Mouse (Mus musculus) CH12.LX (cell line): ENCODE results near the gene Olfr1395. TPM values are rescaled to one million over a fixed set of nuclear protein-coding genes. Genes with fewer than 3 reads are reported as not detected.
A peak's percentile ranks its signal among the peaks of the same experiment; 100 is the strongest.

Experiments
- DNase-seq: peaks from one replicate; pipeline ENCODE4 v3.0.0-alpha.2; 2013; ENCODE audit errors: extremely low read depth
- H3K27ac ChIP-seq: 2 replicates; pipeline ENCODE4 v1.5.1; 2012; ENCODE audit warnings: low read depth, mild to moderate bottlenecking, control low read depth, moderate library complexity; ENCODE audit not compliant: insufficient read depth
- H3K27me3 ChIP-seq: replicated peaks from 2 replicates; pipeline ENCODE3; 2012; ENCODE audit warnings: inconsistent platforms
- H3K36me3 ChIP-seq, 2 experiments: replicated peaks in 1 of 2; 2 replicates each; pipeline versions ENCODE3 to v1.6.1; 2012; ENCODE audit warnings: inconsistent platforms in 1 of 2, low read length in 1 of 2, mild to moderate bottlenecking in 1 of 2, mixed read lengths in 1 of 2, moderate library complexity in 1 of 2; ENCODE audit not compliant: control insufficient read depth in 1 of 2, insufficient read depth in 1 of 2
- H3K4me1 ChIP-seq, 2 experiments: 2 replicates each; pipeline ENCODE4 v1.6.1; 2012; ENCODE audit warnings: inconsistent platforms in 1 of 2, moderate library complexity in 1 of 2; ENCODE audit not compliant: insufficient read depth in 2 of 2, control insufficient read depth in 1 of 2
- H3K4me2 ChIP-seq: 2 replicates; pipeline ENCODE4 v1.6.1; 2012; ENCODE audit warnings: low read depth, mild to moderate bottlenecking, control low read depth; ENCODE audit not compliant: poor library complexity, insufficient read depth, severe bottlenecking
- H3K4me3 ChIP-seq, 3 experiments: fragments of 150-350 bp in 1 of 3; sonication (generic) in 1 of 3; replicated peaks in 1 of 3; 2 replicates each; pipeline versions ENCODE3 to v1.5.1; 2011 to 2012; ENCODE audit warnings: low read depth in 2 of 3, low read length in 2 of 3, mild to moderate bottlenecking in 2 of 3, moderate library complexity in 2 of 3, control low read depth in 1 of 3, improper control_type of control experiment in 1 of 3, inconsistent platforms in 1 of 3, mixed read lengths in 1 of 3; ENCODE audit not compliant: poor library complexity in 1 of 3
- H3K79me2 ChIP-seq: replicated peaks from 2 replicates; pipeline ENCODE4 v1.6.1; 2012; ENCODE audit warnings: mild to moderate bottlenecking, moderate library complexity; ENCODE audit not compliant: control insufficient read depth, poor library complexity, insufficient read depth, severe bottlenecking; ENCODE audit errors: extremely low read depth
- H3K9ac ChIP-seq: 2 replicates; pipeline ENCODE4 v1.6.1; 2012; ENCODE audit warnings: low read depth, mild to moderate bottlenecking, control low read depth, moderate library complexity; ENCODE audit not compliant: insufficient read depth
- H3K9me3 ChIP-seq: replicated peaks from 2 replicates; pipeline ENCODE3; 2012; ENCODE audit warnings: low read length, inconsistent platforms, mixed read lengths
- GABPA ChIP-seq: IDR thresholded peaks from 2 replicates; pipeline ENCODE4 v1.6.1; 2012; ENCODE audit warnings: low read depth, low read length, improper control_type of control experiment, inconsistent platforms; ENCODE audit not compliant: insufficient replicate concordance
- MAFK ChIP-seq: IDR thresholded peaks from 2 replicates; pipeline ENCODE4 v1.6.1; 2011; ENCODE audit warnings: low read length, improper control_type of control experiment; ENCODE audit not compliant: insufficient replicate concordance
- MYC ChIP-seq: IDR thresholded peaks from 2 replicates; pipeline ENCODE4 v1.6.1; 2011; ENCODE audit warnings: low read depth, mild to moderate bottlenecking, improper control_type of control experiment, low read length
- NRF1 ChIP-seq: IDR thresholded peaks from 2 replicates; pipeline ENCODE4 v1.6.1; 2014; ENCODE audit warnings: low read depth, mild to moderate bottlenecking, inconsistent platforms, low read length, improper control_type of control experiment, moderate library complexity
- SIN3A ChIP-seq: IDR thresholded peaks from 2 replicates; pipeline ENCODE4 v1.6.1; 2012; ENCODE audit warnings: low read length, improper control_type of control experiment, inconsistent platforms
- USF2 ChIP-seq: conservative IDR thresholded peaks from 2 replicates; pipeline ENCODE4 v1.6.1; 2011; ENCODE audit warnings: low read depth, low read length, improper control_type of control experiment
- dilution Hi-C: fragments of 300-500 bp; cut with MboI; formaldehyde crosslinking; loops from 2 replicates; pipeline ENCODE4 v1.14.3; 2020; ENCODE audit warnings: low sequenced_read_pairs; ENCODE audit not compliant: extremely low pct_unique_long_range_greater_than_20kb, extremely low pct_ligation_motif_present
- in situ Hi-C: fragments of 300-500 bp; cut with MboI; formaldehyde crosslinking; loops from 3 replicates; pipeline ENCODE4 v1.14.3; 2019; ENCODE audit warnings: low sequenced_read_pairs, low pct_ligation_motif_present, low pct_unique_long_range_greater_than_20kb, mixed read lengths
- polyA plus RNA-seq: library from polyadenylated mRNA; unstranded; fragments of >175 nt; gene quantifications from 2 replicates; pipeline ENCODE4 v1.2.1, GENCODE M21; 2012; ENCODE audit warnings: low read depth; ENCODE audit not compliant: insufficient read length
- total RNA-seq, 2 experiments: library from RNA; depleted of rRNA; stranded (reverse); fragments of 300-350 nt in 1 of 2; fragments of >200 nt in 1 of 2; gene quantifications; 2 replicates each; pipeline ENCODE4 v1.2.3; 2012 to 2014

Gene Olfr1395
- total and polyA plus RNA-seq, 3 experiments: not detected

- in situ Hi-C loops (loop anchor here (25.0 kb wide), 1 partner anchor 148 kb away; no protein-coding TSS in a partner anchor), dilution Hi-C loops (no loop called here)
- H3K4me3 ChIP-seq: no peak within 1 kb of the TSS
- no peak within 1 kb of the TSS for H3K9ac ChIP-seq
- H3K79me2 ChIP-seq: no peaks in the 10 kb centered on the region
- H3K27me3 ChIP-seq: peaks cover 4% of the 10 kb centered on the region
- no peaks in the 10 kb centered on the region for H3K4me1 ChIP-seq
- no peak for DNase-seq
- H3K36me3 ChIP-seq: no peaks in the 10 kb centered on the region
- H3K9me3 ChIP-seq: no peaks in the 10 kb centered on the region
- H3K4me2 ChIP-seq: no peak within 1 kb of the TSS
- no peak for TF ChIP-seq GABPA
- TF ChIP-seq SIN3A: no peak
- TF ChIP-seq MAFK: no peak
- no peak within 1 kb of the TSS for H3K27ac ChIP-seq
Observed at GRCm38 (mm10) chr11:49114774-49115173, 27.3 kb upstream of the Olfr1395 start, which contains the start of gene Olfr1396. Gene Olfr1396, minus strand, starts transcription at chr11:49114874.

DNA sequence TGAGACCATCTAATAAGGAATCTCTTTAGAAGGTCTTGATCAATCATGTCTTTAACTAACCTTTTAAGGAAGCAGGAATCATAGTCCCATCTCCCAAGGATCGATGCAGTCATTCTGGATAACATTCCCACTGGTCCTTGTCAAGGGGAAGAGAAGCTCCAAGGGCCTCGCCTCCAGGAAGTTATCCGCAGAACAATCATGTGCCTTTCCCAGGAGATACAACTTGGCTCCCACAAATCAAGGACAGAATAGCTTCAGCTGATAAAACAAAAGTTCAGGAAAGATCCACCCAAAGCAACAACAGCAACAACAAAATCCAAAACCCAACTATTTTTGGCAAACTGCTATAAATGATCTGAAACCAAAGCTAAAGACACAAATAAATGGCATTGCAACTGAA is 22.4 kb upstream of the Olfr1395 start:
- TF ChIP-seq MYC: no peak
- TF ChIP-seq, all 38 proteins: peak for 0
- peaks cover 2% of the 10 kb centered on the region for H3K27me3 ChIP-seq

DNA sequence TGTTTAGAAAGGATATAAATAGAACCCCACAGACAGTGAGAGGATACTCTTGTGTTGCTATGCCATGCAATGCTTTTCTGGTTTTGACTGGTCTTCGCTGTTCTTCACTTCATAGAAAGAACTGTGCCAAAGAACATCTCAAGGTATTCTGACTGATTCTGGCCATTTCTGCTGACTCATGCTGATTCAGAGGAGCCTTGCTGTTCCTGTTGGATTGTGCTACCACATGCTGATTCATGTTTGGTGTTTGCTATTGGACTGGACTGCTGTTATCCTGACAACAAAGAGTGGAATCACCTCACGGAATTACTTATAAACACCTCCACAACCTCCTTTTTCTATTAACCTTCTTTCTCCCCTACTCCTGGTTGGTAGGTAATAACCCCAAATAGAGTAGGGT is 17.9 kb upstream of the Olfr1395 start:
- Histone ChIP-seq H3K79me2 (no peaks in the 10 kb centered on the region), H3K9ac (no peak overlapping the region), H3K27ac (no peak overlapping the region), H3K4me1 (peaks cover 0 to 9% of the 10 kb centered on the region in 2 experiments; a peak in 2 of 4 replicates), H3K36me3 (no peaks in the 10 kb centered on the region), H3K4me3 (no peak overlapping the region), H3K27me3 (no peaks in the 10 kb centered on the region), H3K4me2 (no peak overlapping the region), H3K9me3 (peaks cover 2% of the 10 kb centered on the region)
- in situ Hi-C loops (loop anchor here (25.0 kb wide), 1 partner anchor 138 kb away; no protein-coding TSS in a partner anchor), dilution Hi-C loops (no loop called here)
- no peak for DNase-seq
- TF ChIP-seq MAFK: peak; percentile 94
- no peak for TF ChIP-seq SIN3A

More for the DNA sequence above, 22.4 kb upstream of the Olfr1395 start:
- H3K36me3 ChIP-seq: no peaks in the 10 kb centered on the region
- no peak overlapping the region for H3K4me3 ChIP-seq
- no peak overlapping the region for H3K27ac ChIP-seq
- peaks cover 0 to 9% of the 10 kb centered on the region in 2 experiments; a peak in 2 of 4 replicates for H3K4me1 ChIP-seq
- in situ Hi-C loops (loop anchor here (25.0 kb wide), 1 partner anchor 143 kb away; no protein-coding TSS in a partner anchor), dilution Hi-C loops (no loop called here)
- no peak for DNase-seq
- no peak overlapping the region for H3K4me2 ChIP-seq
- H3K9ac ChIP-seq: no peak overlapping the region
- no peaks in the 10 kb centered on the region for H3K9me3 ChIP-seq
- no peaks in the 10 kb centered on the region for H3K79me2 ChIP-seq

DNA sequence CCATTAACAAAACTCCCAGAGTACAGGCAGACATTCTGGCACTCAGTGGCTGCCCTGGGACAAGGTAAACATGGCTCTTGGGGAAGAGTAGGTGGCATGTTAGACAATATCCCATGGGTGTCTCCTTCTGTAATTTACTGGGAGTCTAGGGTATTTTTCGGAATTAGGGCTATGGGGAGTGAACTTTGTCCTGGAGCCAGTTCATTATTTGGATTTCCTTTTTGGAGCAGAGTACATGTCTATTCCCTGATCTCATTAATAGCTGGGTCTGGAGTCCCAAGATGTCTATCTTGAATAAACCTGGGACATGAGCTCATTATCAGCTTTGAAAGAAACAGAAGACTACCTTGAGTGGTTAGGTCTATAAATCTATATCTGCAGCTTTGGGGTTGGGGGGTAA is 12.0 kb downstream of the Olfr1395 start, which contains the start of gene Olfr1394:
Gene Olfr1394, plus strand, starts transcription at position 301 of the 400 bp plus-strand sequence.
- in situ Hi-C loops: no loop called here
- dilution Hi-C loops: no loop called here

More for the DNA sequence above, 12.0 kb downstream of the Olfr1395 start, which contains the start of gene Olfr1394:
- H3K9me3 ChIP-seq: no peaks in the 10 kb centered on the region
- no peak within 1 kb of the TSS for H3K4me3 ChIP-seq
- H3K4me2 ChIP-seq: no peak within 1 kb of the TSS
- no peak within 1 kb of the TSS for H3K9ac ChIP-seq
- H3K79me2 ChIP-seq: no peaks in the 10 kb centered on the region
- TF ChIP-seq NRF1 (no peak), USF2 (no peak)
- H3K27me3 ChIP-seq: no peaks in the 10 kb centered on the region
- no peak within 1 kb of the TSS for H3K27ac ChIP-seq
- peaks cover 0 to 10% of the 10 kb centered on the region in 2 experiments; a peak in 2 of 4 replicates for H3K4me1 ChIP-seq
- DNase-seq: no peak
- H3K36me3 ChIP-seq: no peaks in the 10 kb centered on the region
